Mouse (Mus musculus): Measurements from ENCODE around the gene Zfp618. TPM values are rescaled to one million over a fixed set of nuclear protein-coding genes. Genes with fewer than 3 reads are reported as not detected.

Zfp618 gene
- total and polyA plus RNA-seq, 3 experiments: not detected

- TF ChIP-seq NRF1 (IDR thresholded peaks at IDR 0.05; ENCODE audit: insufficient read depth, low read depth, low read length, poor library complexity, severe bottlenecking): no peak
- TF ChIP-seq RAD21 (IDR thresholded peaks at IDR 0.05; ENCODE audit: low read depth, low read length): no peak
- TF ChIP-seq UBTF (IDR thresholded peaks at IDR 0.05; ENCODE audit: borderline replicate concordance, insufficient read depth, low read depth, low read length): no peak
- no peak for TF ChIP-seq ZC3H11A (IDR thresholded peaks at IDR 0.05; ENCODE audit: low read depth, low read length)
- no peak for TF ChIP-seq EP300 (IDR thresholded peaks at IDR 0.05; ENCODE audit: low read depth in 1 of 2, low read length in 2 of 2)
- no peak for TF ChIP-seq MEF2A (IDR thresholded peaks at IDR 0.05; ENCODE audit: extremely low read depth, insufficient replicate concordance, low read depth, low read length, poor library complexity, severe bottlenecking)
- no peak for TF ChIP-seq BHLHE40 (IDR thresholded peaks at IDR 0.05; ENCODE audit: borderline replicate concordance, low read depth, low read length)
- Histone ChIP-seq H3K9me3 (replicated peaks; ENCODE audit: insufficient read depth, low read length) (no peaks in the 10 kb centered on the region), H3K36me3 (ENCODE audit: control insufficient read depth in 1 of 2, insufficient read depth in 2 of 2, low read length in 2 of 2) (no peaks in the 10 kb centered on the region), H3K4me3 (ENCODE audit: control insufficient read depth in 1 of 2, insufficient read depth in 1 of 2, low read depth in 2 of 2, low read length in 2 of 2) (no peak overlapping the region), H3K27me3 (ENCODE audit: control insufficient read depth in 1 of 2, insufficient read depth in 2 of 2, low read length in 2 of 2) (no peaks in the 10 kb centered on the region), H3K4me1 (ENCODE audit: control insufficient read depth in 1 of 2, insufficient read depth in 2 of 2, low read length in 2 of 2) (no peaks in the 10 kb centered on the region), H3K9ac (ENCODE audit: control insufficient read depth, low read depth, low read length, poor library complexity, severe bottlenecking) (no peak overlapping the region), H3K27ac (ENCODE audit: control insufficient read depth, low read depth, low read length) (no peak overlapping the region), H3K79me2 (ENCODE audit: control insufficient read depth, insufficient read depth, low read length, poor library complexity) (no peaks in the 10 kb centered on the region)
- DNase-seq (ENCODE audit: low read depth, low spot score): no peak
These were observed 204.7 kb downstream of the Zfp618 start for GRCm38 (mm10) chr4:63170061-63170460.

DNA sequence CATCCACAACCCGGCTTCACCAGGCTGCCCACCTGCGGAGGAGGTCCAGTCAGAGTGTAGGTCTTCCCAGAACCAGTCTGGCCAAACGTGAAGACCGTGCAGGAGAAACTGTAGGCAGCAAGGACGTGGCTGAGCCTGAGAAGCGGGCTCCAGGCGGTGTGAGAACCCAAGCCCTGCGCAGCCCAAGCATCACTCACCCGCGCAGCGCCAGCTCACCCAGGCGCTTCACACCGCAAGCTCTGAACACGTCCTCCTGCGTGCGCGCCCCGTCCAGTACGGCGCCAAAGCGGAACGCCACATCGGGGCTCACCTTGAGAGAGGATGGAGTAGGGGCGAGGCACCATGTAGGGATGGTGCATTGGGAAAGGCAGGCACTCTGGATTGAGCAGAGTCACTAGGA, 205.7 kb downstream of the Zfp618 start:
- no peaks in the 10 kb centered on the region for H3K27me3 ChIP-seq (ENCODE audit: control insufficient read depth in 1 of 2, insufficient read depth in 2 of 2, low read length in 2 of 2)
- no peak overlapping the region for H3K9ac ChIP-seq (ENCODE audit: control insufficient read depth, low read depth, low read length, poor library complexity, severe bottlenecking)
- no peak overlapping the region for H3K27ac ChIP-seq (ENCODE audit: control insufficient read depth, low read depth, low read length)
- no peaks in the 10 kb centered on the region for H3K79me2 ChIP-seq (ENCODE audit: control insufficient read depth, insufficient read depth, low read length, poor library complexity)
- no peak for DNase-seq (ENCODE audit: low read depth, low spot score)
- no peaks in the 10 kb centered on the region for H3K36me3 ChIP-seq (ENCODE audit: control insufficient read depth in 1 of 2, insufficient read depth in 2 of 2, low read length in 2 of 2)
- H3K4me1 ChIP-seq (ENCODE audit: control insufficient read depth in 1 of 2, insufficient read depth in 2 of 2, low read length in 2 of 2): no peaks in the 10 kb centered on the region
- H3K4me3 ChIP-seq (ENCODE audit: control insufficient read depth in 1 of 2, insufficient read depth in 1 of 2, low read depth in 2 of 2, low read length in 2 of 2): no peak overlapping the region
- H3K9me3 ChIP-seq (replicated peaks; ENCODE audit: insufficient read depth, low read length): no peaks in the 10 kb centered on the region
- TF ChIP-seq CHD2 (IDR thresholded peaks at IDR 0.05; ENCODE audit: low read length) (no peak), MXI1 (IDR thresholded peaks at IDR 0.05; ENCODE audit: low read depth, low read length) (no peak), USF2 (IDR thresholded peaks at IDR 0.05; ENCODE audit: borderline replicate concordance in 1 of 2, insufficient read depth in 1 of 2, low read depth in 1 of 2, low read length in 2 of 2) (no peak), E2F4 (IDR thresholded peaks at IDR 0.05; ENCODE audit: borderline replicate concordance, low read depth, low read length) (no peak), ZKSCAN1 (IDR thresholded peaks at IDR 0.05; ENCODE audit: low read depth, low read length) (no peak), CHD1 (IDR thresholded peaks at IDR 0.05; ENCODE audit: low read depth, low read length) (no peak), SMC3 (IDR thresholded peaks at IDR 0.05; ENCODE audit: low read depth, low read length) (no peak), BHLHE40 (IDR thresholded peaks at IDR 0.05; ENCODE audit: borderline replicate concordance, low read depth, low read length) (no peak), HCFC1 (IDR thresholded peaks at IDR 0.05; ENCODE audit: low read depth, low read length) (no peak), ELF1 (IDR thresholded peaks at IDR 0.05; ENCODE audit: low read depth, low read length) (no peak), POLR2AphosphoS2 (IDR thresholded peaks at IDR 0.05; ENCODE audit: low read length) (no peak), JUND (IDR thresholded peaks at IDR 0.05; ENCODE audit: low read depth, low read length) (no peak), MAZ (IDR thresholded peaks at IDR 0.05; ENCODE audit: low read depth, low read length) (no peak), CTCF (IDR thresholded peaks at IDR 0.05 in 2 of 3, conservative IDR thresholded peaks at IDR 0.05 in 1 of 3; ENCODE audit: control insufficient read depth in 1 of 3, insufficient read depth in 1 of 3, low read depth in 2 of 3, low read length in 3 of 3, poor library complexity in 1 of 3, severe bottlenecking in 1 of 3) (no peak), ZC3H11A (IDR thresholded peaks at IDR 0.05; ENCODE audit: low read depth, low read length) (no peak), UBTF (IDR thresholded peaks at IDR 0.05; ENCODE audit: borderline replicate concordance, insufficient read depth, low read depth, low read length) (no peak), SIN3A (IDR thresholded peaks at IDR 0.05; ENCODE audit: low read length) (no peak)

All from MEL (cell line).